Mouse (Mus musculus) myocyte (in vitro differentiated cells): ENCODE measurements around the gene Psmc1.

Source experiments
- CEBPB ChIP-seq: IDR thresholded peaks from 2 replicates; pipeline ENCODE4 v1.6.1; 2011; ENCODE audit warnings: mild to moderate bottlenecking, moderate library complexity; ENCODE audit not compliant: poor library complexity, insufficient read depth, severe bottlenecking
- MAX ChIP-seq: IDR thresholded peaks from one replicate; pipeline ENCODE4 v1.6.1; 2011; ENCODE audit warnings: low read depth, mild to moderate bottlenecking, control low read depth
- MYOG ChIP-seq, 3 experiments: IDR thresholded peaks; one replicate each; pipeline ENCODE4 v1.6.1; 2011; ENCODE audit warnings: control low read depth in 2 of 3, low read depth in 2 of 3, mild to moderate bottlenecking in 2 of 3; ENCODE audit not compliant: insufficient read length in 2 of 3, control insufficient read depth in 1 of 3, insufficient read depth in 1 of 3
- POLR2A ChIP-seq: IDR thresholded peaks from one replicate; pipeline ENCODE4 v1.6.1; 2011; ENCODE audit warnings: low read depth, mild to moderate bottlenecking, control low read depth, moderate library complexity; ENCODE audit not compliant: insufficient read length
- TCF3 ChIP-seq: IDR thresholded peaks from one replicate; pipeline ENCODE4 v1.6.1; 2011; ENCODE audit warnings: low read depth, control low read depth; ENCODE audit not compliant: insufficient read length
- USF1 ChIP-seq: IDR thresholded peaks from one replicate; pipeline ENCODE4 v1.6.1; 2011; ENCODE audit warnings: low read depth, mild to moderate bottlenecking, control low read depth, moderate library complexity

- TF ChIP-seq MYOG (IDR thresholded peaks at IDR 0.05; ENCODE audit: control insufficient read depth in 1 of 3, insufficient read depth in 1 of 3, insufficient read length in 2 of 3, low read depth in 2 of 3) (no peak), CEBPB (no peak), POLR2A (no peak), USF1 (no peak), TCF3 (no peak), MAX (no peak)
Measured at GRCm38 (mm10) chr12:100126968-100127865, 17.3 kb downstream of the Psmc1 start.
